Mouse (Mus musculus): ENCODE measurements around the gene Abi2. TPM values are rescaled to one million over a fixed set of nuclear protein-coding genes. Genes with fewer than 3 reads are reported as not detected.

Abi2 gene
- total and polyA plus RNA-seq, 2 experiments from 2014 or later, result 72.9 to 254 TPM

DNA sequence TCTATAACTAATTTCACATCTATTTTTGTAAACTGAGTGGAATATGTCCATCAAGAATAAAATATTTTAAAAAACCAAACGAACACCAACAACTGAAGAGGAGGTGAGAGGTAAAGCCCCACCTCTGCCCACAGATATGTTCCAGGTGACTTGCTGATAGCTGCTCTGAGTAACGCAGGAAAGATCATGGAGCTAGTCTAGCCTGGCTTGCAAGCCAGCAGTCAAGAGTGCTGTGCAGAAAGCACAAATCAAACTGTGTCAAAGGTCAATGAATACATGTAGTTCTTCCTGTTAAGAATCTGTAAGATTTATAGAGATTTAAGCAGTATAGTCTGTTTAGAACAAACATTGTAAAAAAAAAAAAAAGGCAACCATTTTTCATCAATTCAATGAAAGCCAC is 101.2 kb downstream of the Abi2 start:
- no peak for DNase-seq (ENCODE audit: low spot score)
- TF ChIP-seq CTCF (IDR thresholded peaks at IDR 0.05; ENCODE audit: low read depth), result no peak
- no peak overlapping the region for H3K4me3 ChIP-seq (ENCODE audit: low read length)
- H3K9me3 ChIP-seq (ENCODE audit: low read length), result no peaks in the 10 kb centered on the region
- no peak for ATAC-seq
- H3K9ac ChIP-seq (replicated peaks; ENCODE audit: low read length), result no peak overlapping the region
- 73% methylated on average over 2 of the region's 2 CpGs for WGBS
- peaks cover 14% of the 10 kb centered on the region; the same call in 1 of the 2 replicates for H3K36me3 ChIP-seq (ENCODE audit: insufficient read depth, low read length)
- H3K4me1 ChIP-seq (ENCODE audit: insufficient read depth, low read length), result no peaks in the 10 kb centered on the region
- H3K27me3 ChIP-seq (ENCODE audit: insufficient read depth, low read length), result no peaks in the 10 kb centered on the region
- no peak overlapping the region for H3K27ac ChIP-seq
- H3K4me2 ChIP-seq (ENCODE audit: low read depth, low read length), result no peak overlapping the region

DNA sequence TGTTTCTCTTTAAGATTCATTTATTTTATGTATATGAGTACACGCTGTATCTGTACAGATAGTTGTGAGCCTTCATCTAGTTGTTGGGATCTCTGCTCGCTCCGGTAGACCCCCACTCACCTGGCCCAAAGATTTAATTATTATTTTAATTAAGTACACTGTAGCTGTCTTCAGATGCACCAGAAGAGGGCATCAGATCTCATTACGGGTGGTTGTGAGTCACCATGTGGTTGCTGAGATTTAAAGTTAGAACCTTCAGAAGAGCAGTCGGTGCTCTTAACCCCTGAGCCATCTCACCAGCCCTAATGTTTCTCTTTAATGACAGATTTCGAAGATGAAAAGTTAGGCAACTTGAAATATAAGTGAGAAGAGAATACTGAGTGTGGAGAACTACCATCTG is 120.7 kb downstream of the Abi2 start:
- no peak overlapping the region for H3K9ac ChIP-seq (replicated peaks; ENCODE audit: low read length)
- no peak overlapping the region for H3K4me3 ChIP-seq (ENCODE audit: low read length)
- no peak for TF ChIP-seq CTCF (IDR thresholded peaks at IDR 0.05; ENCODE audit: low read depth)
- DNase-seq (ENCODE audit: low spot score) (no peak), ATAC-seq (no peak)
- H3K27me3 ChIP-seq (ENCODE audit: insufficient read depth, low read length), result no peaks in the 10 kb centered on the region
- no peak overlapping the region for H3K4me2 ChIP-seq (ENCODE audit: low read depth, low read length)
- H3K36me3 ChIP-seq (ENCODE audit: insufficient read depth, low read length), result peaks cover 9% of the 10 kb centered on the region; the same call in 1 of the 2 replicates
- H3K4me1 ChIP-seq (ENCODE audit: insufficient read depth, low read length), result no peaks in the 10 kb centered on the region
- H3K27ac ChIP-seq, result no peak overlapping the region
- no peaks in the 10 kb centered on the region for H3K9me3 ChIP-seq (ENCODE audit: low read length)
- WGBS, result 90% methylated on average over 6 of the region's 6 CpGs

DNA sequence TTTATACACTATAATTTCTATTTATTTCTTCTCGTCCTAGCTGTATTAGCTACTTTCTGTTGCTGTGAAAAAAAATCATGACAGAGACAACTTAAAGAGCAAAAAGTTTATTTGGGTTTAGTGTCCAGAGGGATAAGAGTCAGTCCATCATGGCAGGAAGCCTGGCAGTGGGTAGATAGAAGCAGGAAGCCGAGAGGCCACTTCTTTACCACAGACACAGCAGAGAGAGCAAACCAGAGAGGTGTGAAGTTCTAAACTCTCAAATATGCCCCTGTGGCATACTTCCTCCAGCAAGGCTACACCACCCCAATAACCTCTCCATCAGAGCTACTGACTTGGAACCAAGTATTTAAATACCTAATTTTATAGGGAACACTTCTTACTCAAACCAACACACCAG is 121.2 kb downstream of the Abi2 start:
- ATAC-seq, result no peak
- no peak for DNase-seq (ENCODE audit: low spot score)
- Histone ChIP-seq H3K9ac (replicated peaks; ENCODE audit: low read length) (no peak overlapping the region), H3K4me1 (ENCODE audit: insufficient read depth, low read length) (no peaks in the 10 kb centered on the region), H3K27me3 (ENCODE audit: insufficient read depth, low read length) (no peaks in the 10 kb centered on the region), H3K4me3 (ENCODE audit: low read length) (no peak overlapping the region), H3K4me2 (ENCODE audit: low read depth, low read length) (no peak overlapping the region), H3K27ac (no peak overlapping the region), H3K36me3 (ENCODE audit: insufficient read depth, low read length) (peaks cover 5% of the 10 kb centered on the region; the same call in 1 of the 2 replicates), H3K9me3 (ENCODE audit: low read length) (no peaks in the 10 kb centered on the region)
- no peak for TF ChIP-seq CTCF (IDR thresholded peaks at IDR 0.05; ENCODE audit: low read depth)
- WGBS, result 94% methylated on average over 2 of the region's 2 CpGs

Other genes starting within 250 kb of the Abi2 start
- gene Nbeal1, start 229.0 kb upstream of the Abi2 start, total RNA-seq (2014; rRNA removed), result 16.1 and 25.6 TPM in 2 replicates
- gene Nbeal1, start 229.0 kb upstream of the Abi2 start, polyA plus RNA-seq (2015; fragmentation: Nextera tagmentation; extraction: Ambion mirVana), result 4.5 and 5.0 TPM in 2 replicates
- gene Cyp20a1, start 66.3 kb upstream of the Abi2 start, total RNA-seq (2014; rRNA removed), result 14.4 and 19.1 TPM in 2 replicates
- gene Cyp20a1, start 66.3 kb upstream of the Abi2 start, polyA plus RNA-seq (2015; fragmentation: Nextera tagmentation; extraction: Ambion mirVana), result 19.9 and 20.9 TPM in 2 replicates
- 30.2 and 31.0 TPM in 2 replicates for gene Raph1, start 157.5 kb downstream of the Abi2 start, total RNA-seq (2014; rRNA removed)
- 18.1 and 18.7 TPM in 2 replicates for gene Raph1, start 157.5 kb downstream of the Abi2 start, polyA plus RNA-seq (2015; fragmentation: Nextera tagmentation; extraction: Ambion mirVana)